Mouse (Mus musculus): Measurements from ENCODE around the gene Gulp1. TPM values are rescaled to one million over a fixed set of nuclear protein-coding genes. Genes with fewer than 3 reads are reported as not detected.

The Gulp1 gene
- polyA plus RNA-seq, 1 experiment from 2014 or later = 16.5 TPM

GRCm38 (mm10) chr1:44645678-44646276, 94.5 kb downstream of the Gulp1 start:
- Histone ChIP-seq H3K36me3 (ENCODE audit: control insufficient read depth, insufficient read depth, low read length) (no peaks in the 10 kb centered on the region), H3K27me3 (replicated peaks; ENCODE audit: control insufficient read depth, insufficient read depth, low read length) (no peaks in the 10 kb centered on the region), H3K4me3 (ENCODE audit: low read depth, low read length) (no peak overlapping the region), H3K9me3 (ENCODE audit: control insufficient read depth, low read length) (no peaks in the 10 kb centered on the region), H3K27ac (ENCODE audit: low read depth) (no peak overlapping the region), H3K4me1 (replicated peaks; ENCODE audit: control insufficient read depth, insufficient read depth, low read length) (no peaks in the 10 kb centered on the region), H3K4me2 (ENCODE audit: low read length) (no peak overlapping the region), H3K9ac (ENCODE audit: low read length) (no peak overlapping the region)
- ATAC-seq (replicated peaks; ENCODE audit: low FRiP score, low TSS enrichment, low read depth) = no peak
- 90% methylated on average over 6 of the region's 6 CpGs for WGBS
- no peak for DNase-seq (ENCODE audit: low spot score)

- 39% methylated on average over 3 of the region's 3 CpGs for WGBS
- Histone ChIP-seq H3K27me3 (replicated peaks; ENCODE audit: control insufficient read depth, insufficient read depth, low read length) (no peaks in the 10 kb centered on the region), H3K4me2 (ENCODE audit: low read length) (no peak overlapping the region), H3K36me3 (ENCODE audit: control insufficient read depth, insufficient read depth, low read length) (no peaks in the 10 kb centered on the region), H3K4me1 (replicated peaks; ENCODE audit: control insufficient read depth, insufficient read depth, low read length) (peaks cover 6% of the 10 kb centered on the region; the same call in 1 of the 2 replicates), H3K9ac (ENCODE audit: low read length) (no peak overlapping the region), H3K9me3 (ENCODE audit: control insufficient read depth, low read length) (no peaks in the 10 kb centered on the region), H3K27ac (ENCODE audit: low read depth) (0 out of 2 replicates have a peak overlapping the region, but pooled peaks have one; percentile 47), H3K4me3 (ENCODE audit: low read depth, low read length) (no peak overlapping the region)
- DNase-seq (ENCODE audit: low spot score) (no peak), ATAC-seq (replicated peaks; ENCODE audit: low FRiP score, low TSS enrichment, low read depth) (no peak)
These were observed 127.7 kb downstream of the Gulp1 start for GRCm38 (mm10) chr1:44678974-44679373.

- Histone ChIP-seq H3K36me3 (ENCODE audit: control insufficient read depth, insufficient read depth, low read length) (no peaks in the 10 kb centered on the region), H3K27ac (ENCODE audit: low read depth) (no peak overlapping the region), H3K4me1 (replicated peaks; ENCODE audit: control insufficient read depth, insufficient read depth, low read length) (peaks cover 6% of the 10 kb centered on the region; the same call in 1 of the 2 replicates), H3K27me3 (replicated peaks; ENCODE audit: control insufficient read depth, insufficient read depth, low read length) (no peaks in the 10 kb centered on the region), H3K4me3 (ENCODE audit: low read depth, low read length) (no peak overlapping the region), H3K9ac (ENCODE audit: low read length) (no peak overlapping the region), H3K4me2 (ENCODE audit: low read length) (no peak overlapping the region), H3K9me3 (ENCODE audit: control insufficient read depth, low read length) (no peaks in the 10 kb centered on the region)
- ATAC-seq (replicated peaks; ENCODE audit: low FRiP score, low TSS enrichment, low read depth) (no peak), DNase-seq (ENCODE audit: low spot score) (no peak)
- 32% methylated on average over 3 of the region's 3 CpGs for WGBS
These were observed 128.1 kb downstream of the Gulp1 start for GRCm38 (mm10) chr1:44679415-44679814.

- no peaks in the 10 kb centered on the region for H3K9me3 ChIP-seq (ENCODE audit: control insufficient read depth, low read length)
- H3K4me2 ChIP-seq (ENCODE audit: low read length) = no peak overlapping the region
- H3K36me3 ChIP-seq (ENCODE audit: control insufficient read depth, insufficient read depth, low read length) = no peaks in the 10 kb centered on the region
- H3K4me3 ChIP-seq (ENCODE audit: low read depth, low read length) = no peak overlapping the region
- 45% methylated on average over 2 of the region's 2 CpGs for WGBS
- H3K27me3 ChIP-seq (replicated peaks; ENCODE audit: control insufficient read depth, insufficient read depth, low read length) = no peaks in the 10 kb centered on the region
- no peak overlapping the region for H3K27ac ChIP-seq (ENCODE audit: low read depth)
- no peak for DNase-seq (ENCODE audit: low spot score)
- ATAC-seq (replicated peaks; ENCODE audit: low FRiP score, low TSS enrichment, low read depth) = no peak
- no peak overlapping the region for H3K9ac ChIP-seq (ENCODE audit: low read length)
- peaks cover 6% of the 10 kb centered on the region; the same call in 1 of the 2 replicates for H3K4me1 ChIP-seq (replicated peaks; ENCODE audit: control insufficient read depth, insufficient read depth, low read length)
These were observed 131.2 kb downstream of the Gulp1 start for GRCm38 (mm10) chr1:44682556-44682955.

GRCm38 (mm10) chr1:44683723-44684122, 132.4 kb downstream of the Gulp1 start:
- H3K4me3 ChIP-seq (ENCODE audit: low read depth, low read length) = no peak overlapping the region
- H3K27ac ChIP-seq (ENCODE audit: low read depth) = no peak overlapping the region
- no peak for ATAC-seq (replicated peaks; ENCODE audit: low FRiP score, low TSS enrichment, low read depth)
- H3K4me1 ChIP-seq (replicated peaks; ENCODE audit: control insufficient read depth, insufficient read depth, low read length) = peaks cover 6% of the 10 kb centered on the region; the same call in 1 of the 2 replicates
- no peaks in the 10 kb centered on the region for H3K27me3 ChIP-seq (replicated peaks; ENCODE audit: control insufficient read depth, insufficient read depth, low read length)
- no peak overlapping the region for H3K9ac ChIP-seq (ENCODE audit: low read length)
- H3K4me2 ChIP-seq (ENCODE audit: low read length) = no peak overlapping the region
- no peaks in the 10 kb centered on the region for H3K36me3 ChIP-seq (ENCODE audit: control insufficient read depth, insufficient read depth, low read length)
- H3K9me3 ChIP-seq (ENCODE audit: control insufficient read depth, low read length) = no peaks in the 10 kb centered on the region
- no peak for DNase-seq (ENCODE audit: low spot score)
- 80% methylated on average over 6 of the region's 6 CpGs for WGBS

- DNase-seq (ENCODE audit: low spot score) = no peak
- Histone ChIP-seq H3K9me3 (ENCODE audit: control insufficient read depth, low read length) (no peaks in the 10 kb centered on the region), H3K27me3 (replicated peaks; ENCODE audit: control insufficient read depth, insufficient read depth, low read length) (no peaks in the 10 kb centered on the region), H3K27ac (ENCODE audit: low read depth) (no peak overlapping the region), H3K4me3 (ENCODE audit: low read depth, low read length) (no peak overlapping the region), H3K9ac (ENCODE audit: low read length) (no peak overlapping the region), H3K36me3 (ENCODE audit: control insufficient read depth, insufficient read depth, low read length) (no peaks in the 10 kb centered on the region), H3K4me2 (ENCODE audit: low read length) (no peak overlapping the region), H3K4me1 (replicated peaks; ENCODE audit: control insufficient read depth, insufficient read depth, low read length) (no peaks in the 10 kb centered on the region)
- 86% methylated on average over 4 of the region's 4 CpGs for WGBS
- no peak for ATAC-seq (replicated peaks; ENCODE audit: low FRiP score, low TSS enrichment, low read depth)
These were observed 169.6 kb downstream of the Gulp1 start for GRCm38 (mm10) chr1:44720785-44721410.

- no peak overlapping the region for H3K4me3 ChIP-seq (ENCODE audit: low read depth, low read length)
- DNase-seq (ENCODE audit: low spot score) (no peak), ATAC-seq (replicated peaks; ENCODE audit: low FRiP score, low TSS enrichment, low read depth) (no peak)
- H3K27ac ChIP-seq (ENCODE audit: low read depth) = no peak overlapping the region
- H3K36me3 ChIP-seq (ENCODE audit: control insufficient read depth, insufficient read depth, low read length) = no peaks in the 10 kb centered on the region
- no peaks in the 10 kb centered on the region for H3K4me1 ChIP-seq (replicated peaks; ENCODE audit: control insufficient read depth, insufficient read depth, low read length)
- no peak overlapping the region for H3K9ac ChIP-seq (ENCODE audit: low read length)
- no peak overlapping the region for H3K4me2 ChIP-seq (ENCODE audit: low read length)
- no peaks in the 10 kb centered on the region for H3K27me3 ChIP-seq (replicated peaks; ENCODE audit: control insufficient read depth, insufficient read depth, low read length)
- H3K9me3 ChIP-seq (ENCODE audit: control insufficient read depth, low read length) = no peaks in the 10 kb centered on the region
These were observed 189.9 kb downstream of the Gulp1 start for GRCm38 (mm10) chr1:44741256-44741655.

GRCm38 (mm10) chr1:44745711-44746110, 194.4 kb downstream of the Gulp1 start:
- Histone ChIP-seq H3K4me3 (ENCODE audit: low read depth, low read length) (no peak overlapping the region), H3K9me3 (ENCODE audit: control insufficient read depth, low read length) (no peaks in the 10 kb centered on the region), H3K4me2 (ENCODE audit: low read length) (no peak overlapping the region), H3K4me1 (replicated peaks; ENCODE audit: control insufficient read depth, insufficient read depth, low read length) (no peaks in the 10 kb centered on the region), H3K27me3 (replicated peaks; ENCODE audit: control insufficient read depth, insufficient read depth, low read length) (no peaks in the 10 kb centered on the region), H3K36me3 (ENCODE audit: control insufficient read depth, insufficient read depth, low read length) (no peaks in the 10 kb centered on the region), H3K27ac (ENCODE audit: low read depth) (no peak overlapping the region), H3K9ac (ENCODE audit: low read length) (no peak overlapping the region)
- WGBS = 3% methylated on average over 2 of the region's 2 CpGs
- peak; percentile 79 for DNase-seq (ENCODE audit: low spot score)
- no peak for ATAC-seq (replicated peaks; ENCODE audit: low FRiP score, low TSS enrichment, low read depth)

Data from intestine, embryonic 14.5 days (tissue).